Mouse (Mus musculus) liver, postnatal 0 days (tissue): ENCODE data around the gene Evi2a.

Experiments used
- CTCF ChIP-seq: sonication (generic); IDR thresholded peaks from 2 replicates; pipeline ENCODE4 v1.5.1; 2016; ENCODE audit warnings: antibody characterized with exemption, low read depth
- EP300 ChIP-seq: IDR thresholded peaks from 2 replicates; pipeline ENCODE4 v1.6.1; 2016; ENCODE audit warnings: antibody characterized with exemption, low read depth, mild to moderate bottlenecking

- TF ChIP-seq CTCF, result no peak
- TF ChIP-seq EP300, result no peak
These were observed 27.5 kb downstream of the Evi2a start for GRCm38 (mm10) chr11:79502917-79503316.
